Mouse (Mus musculus) frontal cortex, adult 2 months (tissue): ENCODE results near the gene Smco2. TPM values are rescaled to one million over a fixed set of nuclear protein-coding genes. Genes with fewer than 3 reads are reported as not detected.

Experiments
- DNase-seq, 2 experiments: peaks; one replicate each; pipeline ENCODE4 v3.0.0; 2022; ENCODE audit warnings: low spot score in 1 of 2; ENCODE audit errors: extremely low spot score in 1 of 2
- polyA plus RNA-seq: library from polyadenylated mRNA; depleted of rRNA; stranded (reverse); fragments of >200 nt; gene quantifications from 2 replicates; pipeline ENCODE4 v1.2.3, GENCODE M21; 2012; rRNA removed

Smco2 gene
- polyA plus RNA-seq = 0.08 and 0.20 TPM in 2 replicates

DNA sequence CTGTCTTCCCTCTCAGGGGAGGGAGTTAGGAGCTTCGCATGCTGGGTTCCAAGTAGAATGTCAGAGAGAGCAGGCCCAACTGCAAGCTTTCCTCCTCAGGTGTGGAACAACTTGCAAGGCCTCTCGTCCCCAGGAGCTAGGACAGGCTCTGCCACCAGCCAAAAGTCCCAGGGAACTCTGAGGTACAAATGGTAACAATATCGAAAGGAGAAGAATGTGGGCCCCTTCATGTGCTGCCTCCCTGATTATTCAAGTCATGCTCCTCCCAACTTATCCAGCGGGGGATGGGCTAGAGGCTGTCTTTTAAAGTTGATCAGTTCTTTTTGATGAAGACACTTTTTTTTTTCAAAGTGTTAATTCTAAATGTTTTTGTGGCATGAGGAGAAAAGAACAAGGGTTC lies at the start of gene Smco2:
Gene Smco2, plus strand, starts transcription at position 55 of the 400 bp plus-strand sequence.
- DNase-seq = no peak

DNA sequence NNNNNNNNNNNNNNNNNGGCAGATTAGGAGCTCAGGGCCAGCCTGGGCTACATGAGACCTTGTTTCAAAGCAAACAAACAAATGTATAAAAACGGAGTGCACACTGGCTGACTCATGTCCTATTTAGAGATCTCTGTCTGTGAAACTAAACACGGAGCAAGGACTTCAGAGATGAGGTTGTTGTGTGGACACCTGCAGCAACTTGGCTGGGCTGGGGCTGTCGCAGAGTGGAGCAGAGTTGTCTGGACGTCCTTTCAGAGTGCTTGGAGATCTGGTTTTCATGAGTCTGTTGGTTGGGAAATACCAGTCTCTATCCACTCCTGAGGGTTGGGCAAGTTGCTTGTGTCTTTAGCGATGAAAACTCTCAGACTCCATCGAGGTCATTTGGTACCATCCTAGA lies 39.9 kb upstream of the Smco2 start:
- DNase-seq = no peak

DNA sequence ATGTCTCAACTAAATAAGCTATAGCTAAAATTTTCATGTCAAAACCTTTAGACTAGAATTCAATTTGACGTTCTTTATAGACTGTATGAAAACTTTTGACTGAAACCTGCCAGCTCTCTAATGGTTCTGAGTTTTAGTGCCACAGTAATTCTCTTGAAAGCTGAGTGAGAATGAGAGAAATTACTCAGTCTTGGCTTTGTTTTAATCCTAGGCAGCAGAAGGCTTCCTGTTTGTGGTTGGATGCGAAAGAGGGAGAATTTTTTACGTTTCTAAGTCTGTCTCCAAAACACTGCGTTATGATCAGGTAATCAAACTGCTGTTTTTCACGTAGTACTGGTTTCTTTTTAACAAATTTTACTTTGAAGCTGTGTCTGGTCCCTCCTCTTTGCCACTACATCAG lies 36.9 kb upstream of the Smco2 start:
- DNase-seq = no peak

DNA sequence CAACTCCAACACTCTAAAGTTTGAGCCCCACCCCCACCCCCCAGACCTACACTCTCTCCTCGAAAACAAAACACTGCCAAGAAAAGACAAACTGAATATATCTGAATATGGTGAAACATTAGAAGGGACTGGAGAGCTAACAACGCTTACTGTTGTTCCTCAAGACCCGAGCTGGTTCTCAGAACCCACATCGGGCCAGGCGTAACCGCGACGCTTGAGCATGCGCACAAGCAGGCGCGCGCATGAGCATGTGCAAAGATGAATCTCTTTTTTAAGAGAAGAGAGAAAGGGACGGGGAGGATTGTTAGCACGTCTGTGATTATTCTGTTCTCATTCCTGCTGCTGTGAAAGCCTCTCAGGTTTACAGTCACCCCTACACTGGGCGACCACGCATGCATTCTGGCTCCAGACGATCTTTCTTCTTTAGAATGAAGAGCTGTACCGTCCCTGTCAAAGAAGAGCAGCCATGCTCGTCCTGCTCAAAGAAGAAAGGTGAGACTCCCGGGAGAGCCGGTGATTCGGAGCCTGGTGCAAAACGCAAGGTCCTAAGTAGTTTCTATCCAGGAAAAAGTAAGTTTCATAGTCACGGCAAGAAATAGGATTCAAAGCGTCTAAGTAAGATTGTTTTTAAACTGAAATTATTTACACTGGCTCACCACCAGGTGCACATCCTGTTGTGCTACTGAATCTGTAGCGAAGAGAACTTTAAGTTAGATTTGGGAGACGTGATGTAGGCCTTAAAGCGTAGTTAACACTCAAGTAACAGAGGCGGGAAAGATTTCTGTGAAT lies 29.5 kb upstream of the Smco2 start:
- no peak for DNase-seq

DNA sequence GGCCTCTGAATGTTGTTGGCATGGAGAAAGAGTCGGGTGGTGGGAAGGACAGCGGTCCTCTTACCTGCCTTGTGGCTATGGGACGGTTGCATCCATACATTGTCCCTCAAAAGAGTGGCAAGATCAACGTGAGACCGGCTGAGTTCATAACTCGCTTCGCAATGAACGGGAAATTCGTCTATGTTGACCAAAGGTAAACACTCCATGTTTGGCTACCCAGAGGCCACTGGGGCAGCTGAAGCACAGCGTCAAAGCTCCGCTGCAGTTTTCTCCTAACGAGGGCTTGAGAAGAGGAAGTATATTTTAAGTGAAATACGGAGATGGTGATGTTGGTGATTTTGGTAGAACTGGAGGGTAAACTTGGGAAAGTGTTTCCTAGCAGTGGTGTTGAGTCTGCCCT lies 27.9 kb upstream of the Smco2 start:
- DNase-seq = no peak

DNA sequence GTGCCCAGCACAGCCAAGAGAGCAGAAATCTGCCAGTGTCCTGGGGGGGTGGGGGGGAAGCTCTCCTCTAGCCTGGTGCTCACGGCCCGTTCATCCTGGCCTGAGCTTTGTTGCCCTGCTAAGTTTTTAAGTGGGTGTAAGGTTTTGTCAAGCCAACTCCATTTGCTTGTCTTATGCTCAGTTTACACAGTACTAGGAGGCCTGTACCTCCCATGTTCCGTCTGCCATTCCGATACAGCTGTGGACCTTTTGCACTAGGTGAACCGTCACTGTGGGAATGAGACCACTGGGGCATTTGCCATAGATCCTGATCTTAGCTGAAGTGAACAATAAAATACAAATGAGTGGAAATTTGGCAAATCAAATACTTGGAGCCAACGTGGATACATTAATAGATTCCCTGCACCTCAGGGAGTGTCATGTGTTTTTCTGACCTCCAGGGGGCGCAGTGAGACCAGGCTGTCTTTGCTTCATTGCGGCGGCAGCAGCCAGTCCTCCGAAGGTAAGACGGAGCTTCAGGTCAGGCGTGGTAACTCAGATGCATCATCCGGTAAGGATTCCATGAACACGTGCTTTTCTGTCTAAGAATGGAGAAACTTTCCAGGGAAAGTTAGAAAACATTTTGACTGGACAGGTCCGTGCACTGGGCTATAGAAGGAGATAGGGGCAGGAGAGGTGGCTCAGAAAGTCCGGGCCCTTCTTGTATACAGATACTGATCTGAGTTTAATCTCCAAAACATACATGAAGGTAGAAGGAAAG lies 25.0 kb upstream of the Smco2 start:
- peak; percentile 14 to 77 for DNase-seq

DNA sequence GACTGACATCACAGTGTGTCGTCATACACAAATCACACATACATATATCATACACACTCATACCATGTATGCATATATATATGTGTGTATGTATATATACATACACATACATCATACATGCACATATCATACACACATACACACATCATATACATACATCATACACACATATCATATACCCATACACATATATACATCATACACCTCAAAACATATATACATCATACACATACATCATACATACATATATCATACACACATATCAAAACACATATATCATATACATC lies 24.5 kb upstream of the Smco2 start:
- no peak for DNase-seq

DNA sequence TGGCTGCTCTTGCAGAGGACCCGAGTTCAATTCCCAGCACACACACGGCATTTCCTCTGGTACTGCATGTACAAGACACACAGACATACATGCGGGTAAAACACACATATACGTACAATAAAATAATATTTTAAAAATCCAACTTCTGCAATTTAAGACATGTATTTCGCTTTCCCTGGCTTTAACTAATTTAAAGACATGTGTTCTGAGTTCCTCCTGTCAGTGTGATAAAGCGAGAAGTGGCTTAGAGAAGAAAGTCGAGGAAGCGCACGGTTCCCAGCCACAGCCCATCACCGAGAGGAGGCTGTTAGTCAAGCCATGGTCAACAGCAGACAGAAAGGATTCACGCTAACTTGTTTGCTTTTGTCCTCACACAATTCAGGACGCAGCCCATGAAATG lies 18.6 kb upstream of the Smco2 start:
- DNase-seq = no peak

DNA sequence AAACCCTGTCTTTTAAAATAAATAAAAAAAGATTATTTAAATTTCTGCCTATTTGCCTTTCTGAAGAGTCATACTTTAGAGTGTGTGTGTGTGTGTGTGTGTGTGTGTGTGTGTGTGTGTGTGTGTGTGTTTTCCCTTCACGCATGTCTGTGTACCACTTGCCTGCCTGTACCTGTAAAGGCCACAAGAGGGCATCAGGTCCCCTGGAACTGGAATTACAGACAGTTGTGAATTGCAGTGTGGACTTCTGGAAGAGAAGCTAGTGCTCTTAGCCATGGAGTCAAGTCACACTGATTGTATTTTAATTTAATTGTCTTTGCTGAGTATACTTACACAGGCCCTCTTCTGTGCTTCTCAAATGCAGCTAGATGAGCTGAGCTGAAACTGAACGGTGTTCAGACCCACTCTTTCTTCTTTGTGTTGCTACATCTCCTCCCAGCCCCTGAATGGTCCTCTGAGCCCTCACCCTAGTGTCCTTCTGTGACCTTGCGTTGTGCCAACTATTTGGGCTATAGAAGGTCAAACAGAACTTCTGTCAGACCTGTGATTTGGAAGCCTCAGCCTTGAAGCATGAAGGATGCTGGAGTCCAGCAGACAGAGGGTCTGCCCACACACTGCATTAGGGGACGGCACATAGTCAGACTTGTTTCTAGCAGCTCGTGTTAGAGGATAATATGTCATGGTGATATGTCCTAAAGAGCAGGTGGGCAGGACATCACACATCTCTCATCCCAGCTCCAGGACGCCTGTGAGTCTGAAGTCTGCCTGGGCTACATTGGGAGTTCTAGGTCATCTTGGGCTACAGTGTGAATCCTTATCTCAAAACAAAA lies 16.2 kb upstream of the Smco2 start:
- DNase-seq = peak in 1 of 2 experiments; percentile 76

DNA sequence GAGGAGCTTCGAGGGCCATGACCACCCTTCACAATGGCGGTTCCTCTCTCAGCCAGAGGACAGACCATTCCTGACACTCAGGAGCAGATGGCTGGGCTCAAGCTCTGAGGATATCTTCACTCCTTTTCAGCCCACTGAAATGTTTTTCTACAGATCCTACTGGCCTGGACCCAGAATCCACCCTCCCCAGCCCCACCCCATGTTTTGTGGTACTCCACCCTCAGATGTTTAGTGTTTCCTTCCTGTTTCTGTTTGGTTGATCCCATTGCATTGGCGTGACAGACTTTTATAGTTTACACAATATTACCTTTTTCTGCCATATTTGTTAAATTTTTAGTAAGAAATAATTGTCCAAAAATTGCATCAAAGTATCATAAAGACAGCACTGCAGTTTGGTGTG lies 15.6 kb upstream of the Smco2 start:
- no peak for DNase-seq

DNA sequence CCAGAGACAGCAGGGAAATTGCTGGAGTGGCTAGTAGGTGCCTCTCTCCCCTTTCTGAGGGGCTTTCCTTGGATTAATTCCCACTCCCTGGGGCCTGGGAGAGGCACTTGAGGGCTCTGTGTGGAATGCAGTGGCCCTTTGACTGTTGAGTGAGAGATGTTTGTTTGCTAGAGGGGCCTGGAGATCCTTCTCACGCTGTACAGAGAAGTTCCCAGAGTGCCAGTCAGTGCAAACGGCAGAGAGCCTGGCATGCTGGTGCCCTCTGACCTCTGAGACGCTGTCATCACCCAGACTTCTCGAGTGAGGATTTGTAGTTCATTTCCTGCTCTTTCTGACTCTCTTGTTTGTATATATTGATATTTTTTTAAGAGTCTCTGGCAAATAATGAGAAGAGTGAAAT lies 14.1 kb upstream of the Smco2 start:
- DNase-seq = no peak

DNA sequence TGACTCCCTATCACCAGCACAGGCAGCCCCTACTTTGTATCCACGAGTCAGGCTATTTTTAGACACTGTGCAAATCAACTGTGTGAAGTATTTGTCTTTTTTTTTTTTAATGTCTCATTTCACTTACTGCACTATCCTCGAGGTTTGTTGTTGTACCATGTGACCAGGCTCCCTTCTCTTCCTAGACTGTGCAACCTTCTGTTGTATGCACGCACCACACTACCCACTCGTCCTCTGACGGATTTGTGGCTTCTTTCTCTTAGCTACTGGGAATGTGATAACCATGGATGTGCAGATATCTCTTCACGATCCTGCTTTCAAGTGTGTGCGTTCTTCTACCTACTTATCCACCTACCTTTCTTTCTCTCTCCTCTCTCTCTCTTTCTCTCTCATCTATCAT lies 12.6 kb upstream of the Smco2 start:
- no peak for DNase-seq

DNA sequence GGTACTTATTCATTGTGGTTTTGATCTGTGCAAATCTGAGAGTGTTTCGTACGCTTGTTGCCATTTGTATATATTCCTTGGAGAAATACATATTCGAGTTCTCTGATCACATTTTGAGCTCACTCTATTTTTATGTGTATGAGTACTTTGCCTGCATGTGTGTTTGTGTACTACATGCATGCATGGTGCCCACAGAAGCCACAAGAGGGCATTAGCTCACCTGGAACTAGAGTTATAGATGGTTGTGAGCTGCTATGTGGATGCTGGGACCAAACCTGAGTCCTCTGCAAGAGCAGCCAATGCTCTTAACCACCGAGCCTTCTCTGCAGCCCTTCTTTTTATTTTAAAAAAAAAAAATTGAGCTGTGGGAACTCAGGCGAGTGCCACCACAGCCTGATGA lies 11.5 kb upstream of the Smco2 start:
- DNase-seq = no peak

DNA sequence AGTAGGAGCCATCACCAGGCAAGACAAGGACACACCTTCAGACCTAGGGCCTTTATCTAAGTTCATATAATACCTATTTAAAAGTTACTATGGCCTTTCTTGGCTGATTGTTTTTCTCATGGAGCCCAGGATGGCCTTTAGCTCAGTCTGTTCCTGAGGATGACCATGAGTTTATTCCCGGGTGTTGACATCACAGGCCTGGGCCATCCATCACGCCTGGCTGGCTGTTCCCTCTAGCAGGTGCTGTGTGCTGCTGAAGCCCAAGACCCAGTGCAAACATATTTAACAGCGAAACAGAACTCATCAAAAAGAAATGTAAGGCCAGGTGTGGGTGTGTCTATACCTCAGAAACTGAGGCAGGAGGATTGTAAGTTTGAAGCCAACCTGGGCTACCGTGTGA lies 11.0 kb upstream of the Smco2 start:
- no peak for DNase-seq

DNA sequence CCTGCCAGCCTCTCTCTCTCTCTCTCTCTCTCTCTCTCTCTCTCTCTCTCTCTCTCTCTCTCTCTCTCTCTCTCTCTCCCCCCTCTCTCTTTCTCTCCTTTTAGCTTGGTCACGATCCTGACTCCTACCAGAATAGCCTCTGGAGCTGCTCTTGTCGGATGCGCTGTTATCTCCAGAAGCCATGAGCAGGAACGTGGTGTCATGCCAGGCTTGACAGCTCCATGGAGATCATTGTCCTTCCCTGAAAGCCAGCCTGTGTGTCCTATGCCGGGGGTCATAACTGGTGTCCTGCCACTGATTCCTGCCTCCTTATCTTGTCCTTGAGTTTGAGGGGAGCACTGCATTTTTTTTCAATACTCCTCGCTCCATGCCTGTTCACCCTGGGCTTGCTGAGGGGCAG lies 5.0 kb upstream of the Smco2 start:
- DNase-seq = no peak

DNA sequence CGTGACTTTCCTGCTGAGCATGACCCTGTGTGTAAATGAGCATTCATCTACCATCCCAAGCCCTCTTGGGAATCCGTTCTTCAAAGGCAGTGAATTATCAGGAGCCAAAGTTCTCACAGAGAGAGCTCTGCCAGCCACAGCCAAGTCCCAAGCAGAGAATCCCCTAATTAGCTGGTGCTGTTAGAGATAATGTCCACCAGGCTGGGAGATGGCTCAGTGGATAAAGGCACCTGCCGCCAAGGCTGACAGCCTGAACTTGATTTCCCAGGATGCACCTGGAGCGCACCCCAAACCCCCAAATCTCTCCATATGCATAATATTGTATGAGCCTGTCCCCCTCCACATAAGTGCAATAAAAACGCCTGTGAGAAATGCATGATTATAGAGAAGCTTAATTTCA lies 4.6 kb upstream of the Smco2 start:
- no peak for DNase-seq

DNA sequence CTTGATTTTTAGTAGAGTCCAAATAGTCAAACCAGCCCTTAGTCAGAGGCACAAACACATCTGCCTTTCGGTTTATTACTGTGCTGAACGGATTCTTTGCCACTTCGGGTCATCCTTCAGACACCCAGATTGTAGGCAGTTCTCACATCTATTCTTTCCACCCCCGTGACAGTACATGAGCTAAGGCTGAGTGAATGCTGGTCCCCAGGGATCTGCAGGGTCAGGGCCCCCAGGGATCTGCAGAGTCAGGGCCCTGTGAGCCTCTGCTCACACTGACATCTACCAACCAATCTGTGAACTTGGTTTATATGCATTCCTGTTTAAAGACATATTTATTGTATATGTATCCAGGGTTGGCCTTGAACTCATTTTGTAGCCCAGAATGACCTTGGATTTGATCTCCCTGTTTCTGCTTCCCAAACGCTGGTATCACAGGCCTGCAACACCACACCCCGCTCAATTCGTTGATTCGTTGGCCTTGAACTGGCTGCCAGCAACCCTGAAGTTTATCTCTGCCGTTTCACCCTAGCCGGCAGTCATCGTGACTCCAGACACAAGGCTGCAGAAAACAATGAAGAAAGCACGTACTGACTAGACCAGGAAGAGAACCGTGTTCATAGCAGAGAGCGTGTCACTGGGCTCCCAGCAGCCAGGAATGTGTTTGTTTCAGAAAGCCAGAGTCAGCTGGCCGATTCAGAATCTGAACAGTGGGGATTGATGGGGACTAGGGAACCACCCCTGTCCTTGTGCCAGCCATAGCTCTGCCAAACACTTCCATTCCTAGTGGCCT lies 3.7 kb upstream of the Smco2 start:
- no peak for DNase-seq

DNA sequence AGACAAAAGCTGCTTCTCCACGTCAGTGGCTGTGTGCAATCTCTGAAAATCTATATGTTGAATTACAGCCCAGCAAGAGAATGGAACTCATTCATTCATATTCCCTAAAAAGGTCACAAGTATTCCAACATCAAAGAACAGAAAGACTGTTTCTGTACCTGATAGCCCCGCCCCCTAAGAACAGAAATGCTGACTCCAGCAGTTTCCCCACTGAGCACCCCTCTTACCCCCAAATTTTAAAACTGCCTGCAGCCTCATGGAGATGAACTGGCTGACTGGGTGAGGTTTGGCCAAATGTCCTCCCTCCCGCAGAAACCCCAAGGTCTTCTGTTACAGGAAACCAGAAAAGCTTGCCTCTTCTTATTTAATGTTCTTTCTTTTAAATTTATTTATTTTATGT lies 2.5 kb upstream of the Smco2 start:
- DNase-seq = no peak

DNA sequence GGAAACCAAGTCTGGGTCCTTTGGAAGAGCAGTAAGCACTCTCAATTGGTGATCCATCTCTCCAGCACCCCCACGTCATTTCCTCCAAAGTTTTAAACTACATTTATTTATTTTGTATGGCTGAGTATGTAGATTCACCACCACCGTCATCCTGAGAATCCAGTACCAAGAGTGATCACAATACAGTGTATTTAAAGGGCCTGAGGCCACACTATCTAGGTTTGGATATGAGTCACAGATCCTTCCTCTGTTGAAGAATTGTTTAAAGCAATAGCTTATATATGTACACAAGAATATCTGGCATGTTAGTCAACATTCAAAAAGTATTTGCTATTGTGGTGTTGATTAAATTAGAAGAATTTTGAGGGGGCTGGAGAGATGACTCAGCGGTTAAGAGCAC lies 1.6 kb upstream of the Smco2 start:
- no peak for DNase-seq

DNA sequence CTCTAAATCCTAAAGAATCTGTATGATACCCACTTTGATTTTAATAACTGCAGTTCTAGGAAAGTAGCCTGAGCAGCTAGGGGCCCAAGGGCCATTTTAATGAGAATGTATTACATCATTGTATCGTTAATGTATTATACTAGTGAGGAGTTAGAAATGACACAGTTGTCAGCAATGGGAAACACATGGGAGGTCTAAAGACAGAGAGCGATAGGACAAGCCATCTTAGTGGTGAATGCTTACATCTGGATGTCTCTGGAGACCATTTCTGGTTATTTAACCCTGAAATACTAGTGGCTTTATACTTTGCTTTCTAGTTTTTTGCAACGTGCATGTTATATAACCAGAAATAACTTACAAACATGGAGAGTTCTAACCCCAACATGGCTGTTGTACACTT lies 2.0 kb downstream of the Smco2 start:
- DNase-seq = no peak

DNA sequence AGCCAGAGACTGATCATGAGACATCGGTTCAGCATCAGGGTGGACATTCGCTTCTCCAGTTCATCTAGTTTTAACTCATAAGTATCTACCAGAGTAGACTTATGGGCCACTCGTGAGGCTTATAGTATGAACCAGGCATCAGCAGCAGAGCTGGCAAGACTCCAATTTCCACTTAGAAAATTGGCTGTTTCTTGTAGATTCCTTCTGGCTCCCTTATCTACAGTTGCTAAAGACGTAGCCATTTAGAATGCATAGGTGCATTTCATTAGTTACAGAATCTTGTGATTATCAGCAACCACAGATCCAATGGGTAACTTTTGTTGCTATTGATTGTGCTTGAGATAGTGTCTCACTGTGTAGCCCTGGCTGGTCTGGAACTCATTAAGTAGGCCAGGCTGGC lies 2.8 kb downstream of the Smco2 start:
- no peak for DNase-seq
